Mouse (Mus musculus): ENCODE data around the gene Acap1.
A peak's percentile ranks its signal among the peaks of the same experiment; 100 is the strongest.

Acap1 gene

DNA sequence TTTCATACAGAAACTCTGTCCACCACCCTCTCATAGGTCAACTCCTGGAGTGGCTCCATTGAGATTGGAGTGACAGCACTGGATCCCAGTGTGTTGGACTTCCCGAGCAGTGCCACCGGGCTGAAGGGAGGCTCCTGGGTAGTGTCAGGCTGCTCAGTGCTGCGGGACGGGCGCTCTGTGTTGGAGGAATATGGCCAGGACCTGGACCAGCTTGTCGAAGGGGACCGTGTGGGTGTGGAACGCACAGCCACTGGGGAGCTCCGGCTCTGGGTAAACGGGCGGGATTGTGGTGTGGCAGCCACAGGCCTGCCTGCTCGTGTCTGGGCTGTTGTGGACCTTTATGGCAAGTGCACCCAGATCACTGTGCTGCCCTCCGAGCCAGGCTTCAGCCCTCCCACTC, 7.6 kb upstream of the Acap1 start:
- DNase-seq (ENCODE audit: low spot score) = no peak

DNA sequence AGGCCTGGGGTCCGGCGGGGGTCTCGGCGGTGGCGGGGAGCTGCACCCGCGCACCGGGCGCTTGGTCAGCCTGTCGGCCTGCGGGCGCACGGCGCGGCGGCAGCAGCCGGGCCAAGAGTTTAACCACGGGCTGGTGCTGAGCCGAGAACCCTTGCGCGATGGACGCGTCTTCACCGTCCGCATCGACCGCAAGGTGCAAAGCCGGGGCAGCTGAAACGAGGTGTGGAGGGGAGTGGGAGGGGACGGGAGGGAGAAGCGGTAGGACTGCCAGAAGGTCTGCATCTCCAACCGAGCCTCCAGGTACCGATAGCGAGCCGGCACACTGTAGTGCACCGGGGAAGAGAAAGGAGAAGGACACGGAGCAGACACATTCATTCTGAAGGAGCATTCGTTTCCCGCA, 6.7 kb upstream of the Acap1 start:
- DNase-seq (ENCODE audit: low spot score) = no peak

DNA sequence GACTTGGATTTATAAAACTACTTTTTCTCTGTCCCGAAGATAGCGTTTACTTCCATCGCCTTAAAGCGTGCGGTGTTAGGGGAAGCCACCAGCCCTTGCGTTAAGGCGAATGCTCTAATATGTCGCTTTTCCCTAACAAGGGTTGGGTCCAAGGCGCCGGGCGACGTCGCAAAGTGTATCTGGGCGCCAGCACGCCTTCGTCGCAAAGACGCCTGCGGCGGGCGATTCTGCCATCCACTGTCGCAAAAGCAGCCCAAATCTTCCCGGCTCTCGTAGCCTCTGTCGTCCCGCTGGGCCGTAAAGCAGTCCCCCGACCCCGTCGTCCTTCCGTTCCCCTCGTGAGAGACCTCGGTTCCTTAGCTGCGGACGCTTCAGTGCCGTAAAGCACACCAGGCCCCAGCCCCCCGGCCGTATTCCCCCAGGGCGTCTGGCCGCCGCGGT, 6.1 kb upstream of the Acap1 start:
- DNase-seq (ENCODE audit: low spot score) = peak; percentile 97

- DNase-seq (ENCODE audit: low spot score) = peak; percentile 96
Observed at GRCm38 (mm10) chr11:69900471-69901405, 5.4 kb upstream of the Acap1 start, which contains the start of the genes 2810408A11Rik and Neurl4. Gene 2810408A11Rik (minus strand): TSS chr11:69900987. Gene Neurl4 (plus strand): TSS chr11:69901072.

DNA sequence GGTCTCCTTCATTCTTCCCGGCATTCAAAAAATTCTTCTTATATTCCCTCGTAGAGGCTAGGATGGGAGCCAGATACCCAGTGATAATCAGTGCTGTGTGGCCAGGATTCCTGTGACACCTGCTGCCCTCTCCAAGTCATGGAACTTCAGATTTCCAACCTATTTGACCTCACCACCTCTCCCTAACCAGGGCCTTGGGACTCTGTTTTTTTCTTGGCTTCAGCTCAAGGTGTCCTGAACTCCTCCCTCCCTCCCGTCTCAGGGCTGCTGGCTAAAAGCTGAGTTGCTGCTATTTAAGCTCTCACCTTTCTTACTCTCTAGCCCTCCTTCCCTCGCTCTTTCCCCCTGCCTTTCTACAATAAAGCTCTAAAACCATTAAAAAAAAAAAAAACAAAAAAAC, 4.5 kb upstream of the Acap1 start:
- no peak for DNase-seq (ENCODE audit: low spot score)

DNA sequence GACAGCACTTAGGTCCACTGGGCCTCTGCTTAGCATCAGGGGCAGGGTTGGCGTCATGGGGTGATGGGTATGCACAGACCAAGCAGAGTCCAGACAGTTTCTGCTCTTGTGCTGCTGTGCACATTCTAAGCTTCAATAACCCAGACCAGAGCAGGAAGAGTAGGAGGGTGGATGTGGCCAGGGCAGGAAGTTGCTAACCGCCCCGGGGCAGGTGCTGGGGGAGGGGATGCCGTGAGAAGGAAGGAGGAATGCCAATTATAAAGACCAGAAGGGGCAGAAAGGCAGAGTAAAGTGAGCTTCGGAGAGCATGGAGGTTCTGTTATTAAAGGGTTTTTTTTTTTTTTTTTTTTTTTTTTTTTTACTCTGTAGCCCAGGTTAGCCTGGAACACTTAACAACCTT, 668 bp downstream of the Acap1 start:
- DNase-seq (ENCODE audit: low spot score) = peak; percentile 53

DNA sequence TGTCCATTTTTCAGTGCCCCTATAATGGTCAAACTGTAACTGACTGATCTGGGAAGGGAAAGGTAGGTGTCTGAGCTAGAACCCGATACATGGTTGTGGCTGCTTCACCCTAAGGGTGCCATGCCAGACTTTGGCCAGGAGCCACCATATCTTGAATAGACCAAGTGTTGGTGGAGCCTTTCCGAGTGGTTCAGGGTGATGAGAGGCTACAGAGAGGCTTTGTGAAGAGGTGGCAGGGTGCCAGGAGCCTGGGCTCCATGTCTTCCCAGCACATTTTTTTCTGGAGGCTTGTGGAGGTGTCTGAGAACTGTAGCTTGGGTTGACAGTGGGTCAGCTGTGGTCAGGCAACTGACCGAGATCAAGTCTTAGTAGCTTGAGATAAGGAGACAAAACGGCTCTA, 3.9 kb downstream of the Acap1 start:
- no peak for DNase-seq (ENCODE audit: low spot score)

DNA sequence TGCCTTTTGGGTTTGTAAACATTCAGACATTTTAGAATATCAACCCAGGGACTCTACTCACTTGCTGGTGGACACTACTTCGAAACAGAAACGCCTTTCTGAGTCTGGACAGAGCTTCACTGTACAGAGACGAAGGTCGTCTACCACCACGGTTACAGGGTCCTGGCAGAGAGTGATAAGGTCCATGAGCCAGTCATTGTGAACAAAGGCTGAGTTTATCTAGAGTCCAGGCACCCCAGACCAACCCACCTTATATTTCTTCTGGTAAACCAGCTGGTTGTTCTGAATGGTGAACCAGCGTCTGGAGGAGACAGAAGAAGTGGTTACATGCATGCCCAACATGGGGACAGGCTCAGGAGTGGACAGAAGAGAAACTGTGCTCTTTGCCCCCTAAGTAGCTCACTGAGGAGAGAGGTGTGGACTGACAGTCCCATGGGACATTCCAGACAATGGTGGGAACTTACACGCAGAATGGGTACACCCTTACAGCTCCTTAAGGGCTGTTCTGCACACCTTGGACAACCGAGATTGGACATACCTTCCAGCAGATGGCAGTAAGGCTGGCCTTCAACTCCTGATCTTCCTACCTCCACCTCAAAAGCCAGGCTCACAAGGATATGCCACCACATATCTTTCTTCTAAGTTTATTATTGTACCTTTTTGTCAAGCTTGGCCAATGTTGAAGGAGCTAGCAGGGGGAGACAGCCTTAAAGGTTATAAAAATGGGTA, 8.3 kb downstream of the Acap1 start:
- DNase-seq (ENCODE audit: low spot score) = peak; percentile 53

DNA sequence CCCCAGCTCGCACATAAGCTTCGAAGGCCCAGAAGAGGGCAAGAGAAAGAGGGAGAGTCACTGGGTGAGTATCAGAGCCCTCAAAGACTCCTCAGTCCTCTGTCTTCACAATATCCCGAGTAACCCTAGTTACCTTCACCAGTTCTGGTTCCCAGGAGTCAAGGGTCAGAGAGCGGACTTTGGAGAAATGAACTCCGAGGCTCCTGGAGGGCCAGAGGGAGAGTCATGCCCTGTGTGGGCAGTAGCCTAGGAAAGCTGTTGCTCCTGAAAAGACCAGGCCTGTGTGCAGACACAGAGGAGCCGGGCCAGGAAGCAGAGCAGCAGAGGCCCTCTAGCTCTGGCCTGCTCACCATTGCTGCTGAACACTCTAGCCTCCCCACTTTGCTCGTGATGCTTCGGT, 10.7 kb downstream of the Acap1 start:
- no peak for DNase-seq (ENCODE audit: low spot score)

GRCm38 (mm10) chr11:69884240-69884639, 11.1 kb downstream of the Acap1 start:
- no peak for DNase-seq (ENCODE audit: low spot score)

GRCm38 (mm10) chr11:69883527-69884151, 11.7 kb downstream of the Acap1 start:
- no peak for DNase-seq (ENCODE audit: low spot score)

DNA sequence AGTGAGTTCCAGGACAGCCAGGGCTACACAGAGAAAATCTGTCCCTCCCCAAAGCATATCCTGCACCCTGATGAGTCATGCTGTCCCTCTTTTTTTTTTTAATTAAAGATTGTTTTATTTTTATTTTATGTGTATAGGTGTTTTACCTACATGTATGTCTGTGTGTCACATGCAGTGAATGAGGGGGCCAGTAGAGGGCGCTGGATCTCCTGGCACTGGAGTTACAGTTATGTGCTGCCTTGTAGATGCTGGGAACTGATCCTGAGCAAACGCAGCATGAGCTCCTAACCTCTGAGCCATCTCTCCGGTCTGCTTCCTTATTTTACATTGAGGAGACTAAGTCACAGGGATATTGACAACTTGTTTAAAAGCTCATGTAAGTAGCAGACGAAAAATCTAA, 12.3 kb downstream of the Acap1 start:
- no peak for DNase-seq (ENCODE audit: low spot score)

- no peak for DNase-seq (ENCODE audit: low spot score)
Observed at GRCm38 (mm10) chr11:69881787-69882670, 13.3 kb downstream of the Acap1 start.

DNA sequence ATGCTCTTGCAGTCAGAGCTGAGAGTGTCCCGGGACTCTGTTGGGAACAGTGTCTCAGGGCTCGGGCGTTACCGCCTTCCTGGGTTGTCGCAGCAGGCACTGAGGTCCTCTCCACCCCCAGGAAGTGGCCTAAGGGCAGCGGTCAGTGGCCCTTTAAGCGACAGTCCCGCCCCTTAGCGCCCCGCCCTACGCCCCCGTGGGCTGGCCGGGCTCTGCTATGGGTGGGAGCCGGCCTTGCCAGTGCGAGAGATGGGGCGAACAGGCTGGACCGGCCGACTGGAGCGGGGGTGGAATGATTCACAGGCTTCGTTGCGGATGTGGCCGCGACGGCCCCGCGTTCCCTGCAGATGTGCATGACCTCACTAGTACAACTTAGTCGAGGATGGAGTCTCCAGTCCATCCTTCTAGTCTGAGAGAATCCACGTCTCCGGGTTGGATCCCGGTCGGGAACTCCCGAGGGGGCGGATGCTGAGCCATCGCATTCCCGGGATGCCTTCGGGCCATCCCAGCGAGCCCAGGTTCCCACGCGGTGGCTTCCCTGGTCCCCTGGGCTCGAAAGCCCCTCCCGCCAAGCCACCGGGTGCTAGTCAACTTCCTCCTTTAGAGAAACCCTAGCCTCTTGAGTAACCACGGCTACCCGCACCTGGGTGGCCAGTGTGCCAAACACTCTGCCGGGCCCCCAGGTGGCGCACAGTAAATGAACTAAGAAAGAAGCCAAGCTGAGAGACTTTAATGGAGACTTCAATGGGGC, 14.3 kb downstream of the Acap1 start, which contains the start of gene Kctd11:
Gene Kctd11, minus strand, starts transcription at position 554 of the 751 bp plus-strand sequence.
- peak; percentile 96 for DNase-seq (ENCODE audit: low spot score)

DNA sequence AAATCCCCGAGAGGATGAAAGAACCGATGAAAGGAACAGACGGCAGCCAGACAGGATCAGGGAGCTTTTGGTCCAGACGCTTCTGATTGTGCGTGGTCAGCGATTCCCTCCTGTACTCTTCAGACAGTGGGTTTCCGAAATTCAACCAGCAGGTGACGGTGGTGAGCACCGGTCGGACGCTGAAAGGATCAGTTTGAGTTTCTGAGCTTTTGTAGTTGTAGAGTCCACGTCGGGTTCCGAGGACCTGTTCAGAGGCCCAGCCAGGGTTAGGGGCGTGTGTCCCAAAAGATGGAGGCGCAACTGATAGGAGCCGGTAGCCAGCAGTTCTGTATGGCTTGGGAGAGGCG, 14.9 kb downstream of the Acap1 start:
- DNase-seq (ENCODE audit: low spot score) = peak; percentile 83

DNA sequence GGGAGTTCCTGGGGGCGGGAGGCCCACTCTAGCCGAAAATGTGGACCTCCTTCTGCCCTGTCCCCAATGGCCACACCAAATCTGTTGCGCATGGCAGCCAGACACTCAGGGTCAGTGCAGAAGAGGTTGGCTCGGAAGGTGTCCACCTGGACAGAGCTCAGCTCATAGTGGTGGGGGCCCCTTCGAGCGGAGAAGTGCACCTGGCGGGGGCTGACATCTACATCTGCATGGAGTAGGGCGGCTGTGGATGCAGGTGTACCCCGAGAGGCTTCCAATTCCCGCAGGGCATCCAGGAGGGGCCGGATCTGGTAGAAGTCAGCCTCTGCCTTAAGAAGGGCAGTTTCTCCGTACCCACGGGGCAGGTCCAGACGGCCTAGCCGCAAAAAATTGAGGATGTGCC, 15.6 kb downstream of the Acap1 start:
- DNase-seq (ENCODE audit: low spot score) = no peak

- DNase-seq (ENCODE audit: low spot score) = no peak
Observed at GRCm38 (mm10) chr11:69878952-69879351, 16.4 kb downstream of the Acap1 start.

DNA sequence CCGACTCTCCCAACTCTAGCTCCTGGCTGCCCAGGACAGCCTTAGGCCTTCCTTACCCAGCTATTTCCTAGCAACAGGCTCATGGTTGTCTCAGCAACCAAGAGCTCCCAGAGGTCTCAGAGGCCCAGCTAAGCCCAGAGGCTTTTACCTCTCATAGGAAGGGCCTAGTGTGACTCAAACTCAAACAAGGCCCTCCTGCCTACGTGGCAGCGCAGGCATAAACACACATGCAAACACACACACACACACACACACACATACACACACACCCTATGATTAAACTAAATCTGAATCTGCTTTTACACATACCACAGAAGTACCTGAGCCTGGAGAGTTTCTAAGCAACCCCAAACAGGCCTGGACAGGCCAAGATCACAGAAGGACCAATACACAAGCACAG, 16.9 kb downstream of the Acap1 start:
- DNase-seq (ENCODE audit: low spot score) = no peak

- no peak for DNase-seq (ENCODE audit: low spot score)
Observed at GRCm38 (mm10) chr11:69877878-69878277, 17.5 kb downstream of the Acap1 start, which contains the start of gene Tmem95. Gene Tmem95 (minus strand): TSS chr11:69878018.

DNA sequence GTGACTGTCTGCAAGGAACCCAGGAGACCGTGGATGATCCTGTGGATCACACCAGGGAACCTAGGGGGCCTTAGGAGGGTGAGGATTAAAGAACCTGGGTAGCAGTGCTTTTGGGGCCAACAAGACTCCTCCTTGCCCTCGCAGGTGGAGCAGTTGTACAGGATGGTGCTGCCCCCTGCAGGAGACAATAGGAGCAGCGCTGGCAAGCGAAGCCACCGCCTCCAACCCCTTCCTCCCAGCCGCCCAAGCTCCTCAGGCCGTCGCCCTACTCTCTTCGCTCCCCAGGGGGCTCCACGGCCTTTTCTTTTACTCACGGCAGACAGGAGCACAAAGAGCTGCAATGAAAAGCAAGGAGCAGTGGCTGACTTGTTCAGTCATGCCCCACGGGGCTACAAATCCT, 18.5 kb downstream of the Acap1 start:
- DNase-seq (ENCODE audit: low spot score) = peak; percentile 92

GRCm38 (mm10) chr11:69876186-69876585, 19.2 kb downstream of the Acap1 start:
- peak; percentile 87 for DNase-seq (ENCODE audit: low spot score)

All from lung, postnatal 25 days (tissue).